Comparison of ENCODE assay signal across 17 mouse cellular contexts in the genomic region with DNA sequence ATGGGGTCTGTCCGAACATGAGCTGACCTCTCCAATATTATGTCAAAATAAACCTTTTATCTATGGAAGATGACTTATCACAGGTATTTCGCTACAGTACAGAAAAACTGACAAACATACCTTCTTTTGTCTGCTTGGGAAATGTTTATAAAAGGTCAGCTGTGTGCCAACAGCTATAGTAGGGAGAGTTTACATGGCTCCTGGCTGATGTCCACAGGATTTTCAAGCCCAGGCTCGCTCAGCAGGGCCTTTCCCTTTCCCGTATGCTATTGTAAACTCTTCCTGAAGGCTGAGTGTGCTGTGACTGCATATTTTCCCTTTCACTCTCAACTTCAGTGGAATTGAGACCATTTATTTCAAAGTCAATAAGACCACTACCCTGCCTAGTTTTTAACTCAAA. TPM values are rescaled to one million over a fixed set of nuclear protein-coding genes. Genes with fewer than 3 reads are reported as not detected.
"Had no signal": no experiment of that assay in that cellular context is flagged by ENCODE, and none has a peak within 500 bp of the region (broad histone marks: within the 10 kb centered on the region; RNA-seq: fewer than 3 reads in every experiment).

No protein-coding gene starts in this region.

- H3K4me1 ChIP-seq: neural tube, embryonic 12.5 days had no signal

- DNase-seq: kidney, adult 18-20 months; kidney, adult 9 months; kidney, postnatal 25 days; liver, postnatal 0 days; right cerebral cortex, postnatal 14 days; right cerebral cortex, postnatal 4 days; thymus, adult 2 months; thymus, postnatal 14 days; thymus, postnatal 4 days had no signal

- ATAC-seq: intestine, embryonic 16.5 days; liver, postnatal 0 days had no signal

- H3K4me3 ChIP-seq: midbrain, embryonic 12.5 days; midbrain, embryonic 15.5 days; neural tube, embryonic 12.5 days; neural tube, embryonic 15.5 days had no signal

- H3K9me3 ChIP-seq: midbrain, embryonic 15.5 days; neural tube, embryonic 12.5 days; neural tube, embryonic 15.5 days had no signal

- H3K27ac ChIP-seq: liver, embryonic 14.5 days; macrophage; midbrain, embryonic 12.5 days; midbrain, embryonic 15.5 days; neural tube, embryonic 12.5 days; neural tube, embryonic 15.5 days; stomach, postnatal 0 days had no signal

- H3K4me2 ChIP-seq: midbrain, embryonic 12.5 days; midbrain, embryonic 15.5 days; neural tube, embryonic 12.5 days; neural tube, embryonic 15.5 days had no signal

- H3K36me3 ChIP-seq: midbrain, embryonic 12.5 days; midbrain, embryonic 15.5 days; neural tube, embryonic 12.5 days; neural tube, embryonic 15.5 days had no signal

- H3K27me3 ChIP-seq: midbrain, embryonic 12.5 days; midbrain, embryonic 15.5 days; neural tube, embryonic 12.5 days; neural tube, embryonic 15.5 days had no signal

- H3K9ac ChIP-seq: liver, embryonic 14.5 days; liver, postnatal 0 days; midbrain, embryonic 12.5 days; midbrain, embryonic 15.5 days; neural tube, embryonic 12.5 days; neural tube, embryonic 15.5 days had no signal

RNA-seq across cellular contexts. Expression of a gene that starts 17.1 kb away (rescaled TPM):
- polyA plus RNA-seq: macrophage had no signal
